Mouse (Mus musculus): ENCODE measurements around the gene Pde9a.

Gene Pde9a

DNA sequence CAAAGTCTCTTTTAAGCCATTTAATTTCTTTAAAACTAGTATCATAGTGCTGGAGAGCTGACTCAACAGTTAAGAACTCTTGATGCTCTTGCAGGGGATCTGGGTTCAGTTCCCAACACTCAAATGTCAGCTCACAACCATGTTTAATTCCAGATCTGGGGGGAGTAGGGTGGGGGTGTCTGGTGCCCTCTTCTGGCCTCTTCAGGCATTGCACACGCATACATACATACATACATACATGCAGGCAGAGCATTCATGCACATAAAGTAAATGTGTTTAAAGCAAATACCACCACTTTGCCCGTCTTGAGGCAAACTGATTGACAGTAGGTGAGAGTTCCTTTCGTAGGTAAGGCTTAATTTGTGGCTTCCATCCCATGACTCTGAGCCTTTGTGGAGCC is 80.8 kb downstream of the Pde9a start:
- peak; percentile 10 for DNase-seq (ENCODE audit: low read depth, low spot score)

DNA sequence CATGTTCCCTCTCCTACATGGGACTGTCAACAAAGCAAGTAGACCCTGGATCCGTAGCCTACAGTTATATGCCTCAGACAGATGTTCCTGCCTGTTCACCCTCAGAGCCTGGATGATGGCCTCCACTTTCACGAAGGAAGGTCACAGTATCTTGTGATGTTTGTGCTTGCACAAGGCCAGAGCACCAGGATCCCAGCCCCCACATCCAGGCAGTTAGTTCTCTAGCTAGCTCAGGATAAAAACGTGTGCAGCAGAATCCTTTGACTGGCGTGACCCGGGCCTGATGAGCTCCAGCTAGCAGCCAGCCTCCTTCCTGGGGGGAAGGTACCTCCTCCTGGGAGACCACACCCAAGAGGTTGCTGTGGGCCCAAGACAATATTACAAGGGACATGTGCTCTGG is 82.5 kb downstream of the Pde9a start:
- DNase-seq (ENCODE audit: low read depth, low spot score), result no peak

DNA sequence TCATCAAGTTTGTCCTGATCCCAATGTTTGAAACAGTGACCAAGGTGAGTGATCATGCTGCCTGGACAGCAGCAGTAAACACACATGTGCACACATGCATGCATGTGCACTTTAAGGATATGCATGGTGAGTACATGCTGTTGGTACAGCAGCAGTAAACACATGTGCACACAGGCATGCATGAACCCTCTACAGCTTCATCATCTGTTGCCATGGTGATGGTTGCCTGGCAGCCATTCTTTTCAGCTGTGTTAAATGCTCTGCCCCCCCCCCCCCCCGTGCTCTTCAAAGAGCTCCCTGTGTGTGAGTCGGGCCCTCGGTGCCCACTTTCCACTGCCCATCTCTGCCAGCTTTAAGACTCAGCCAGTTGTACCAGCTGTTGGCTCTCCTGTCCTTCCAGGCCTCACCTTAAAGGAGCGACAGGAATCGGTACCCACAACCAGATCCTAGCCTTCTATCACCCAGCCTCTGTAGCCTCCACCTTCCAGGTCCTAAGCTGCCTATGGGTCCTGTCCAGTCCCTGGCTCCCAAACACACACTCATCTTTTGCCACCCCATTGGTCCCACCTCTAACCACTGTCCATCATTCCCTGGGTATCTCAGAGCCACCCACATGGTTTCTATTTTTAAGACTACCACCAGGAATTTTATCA is 84.9 kb downstream of the Pde9a start:
- no peak for DNase-seq (ENCODE audit: low read depth, low spot score)

- DNase-seq (ENCODE audit: low read depth, low spot score), result no peak
These were observed 88.4 kb downstream of the Pde9a start for GRCm38 (mm10) chr17:31474388-31474787.

- no peak for DNase-seq (ENCODE audit: low read depth, low spot score)
These were observed 92.6 kb downstream of the Pde9a start for GRCm38 (mm10) chr17:31478606-31479005.

DNA sequence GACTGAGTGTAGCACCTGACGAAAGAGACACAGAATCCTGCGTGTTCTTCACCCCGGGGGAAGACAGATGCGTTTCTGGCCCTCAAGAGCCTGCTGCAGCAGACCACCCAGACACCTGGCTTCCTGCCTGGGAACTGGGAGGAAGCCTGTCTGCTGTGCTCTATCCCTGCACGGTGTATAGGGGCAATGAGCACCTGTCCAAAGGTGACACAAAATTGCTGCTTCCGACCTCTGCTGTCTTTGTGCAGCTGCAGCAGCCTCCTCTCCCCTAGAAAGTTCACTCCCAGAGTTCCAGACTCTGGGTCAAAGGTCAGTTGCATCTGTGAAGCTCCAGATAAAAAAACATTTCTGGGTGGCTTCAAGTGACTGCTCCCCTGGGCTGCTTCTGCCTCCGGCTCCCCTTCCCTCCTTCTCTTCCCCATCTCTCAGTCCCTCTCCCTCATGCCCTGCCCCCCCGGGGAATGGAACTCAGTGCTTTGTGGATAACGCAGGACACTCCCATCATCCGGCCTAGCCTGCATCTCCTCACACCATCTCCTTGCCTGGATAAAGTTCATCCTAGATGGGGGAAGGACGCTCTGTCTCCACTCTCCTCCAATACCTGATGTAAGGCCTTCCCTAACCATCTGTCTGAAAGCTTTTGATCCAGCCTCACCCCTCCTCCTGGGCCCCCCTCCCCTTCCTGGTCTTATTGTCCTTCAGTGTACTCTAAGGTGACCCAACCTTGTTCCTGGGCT is 93.3 kb downstream of the Pde9a start:
- no peak for DNase-seq (ENCODE audit: low read depth, low spot score)

DNA sequence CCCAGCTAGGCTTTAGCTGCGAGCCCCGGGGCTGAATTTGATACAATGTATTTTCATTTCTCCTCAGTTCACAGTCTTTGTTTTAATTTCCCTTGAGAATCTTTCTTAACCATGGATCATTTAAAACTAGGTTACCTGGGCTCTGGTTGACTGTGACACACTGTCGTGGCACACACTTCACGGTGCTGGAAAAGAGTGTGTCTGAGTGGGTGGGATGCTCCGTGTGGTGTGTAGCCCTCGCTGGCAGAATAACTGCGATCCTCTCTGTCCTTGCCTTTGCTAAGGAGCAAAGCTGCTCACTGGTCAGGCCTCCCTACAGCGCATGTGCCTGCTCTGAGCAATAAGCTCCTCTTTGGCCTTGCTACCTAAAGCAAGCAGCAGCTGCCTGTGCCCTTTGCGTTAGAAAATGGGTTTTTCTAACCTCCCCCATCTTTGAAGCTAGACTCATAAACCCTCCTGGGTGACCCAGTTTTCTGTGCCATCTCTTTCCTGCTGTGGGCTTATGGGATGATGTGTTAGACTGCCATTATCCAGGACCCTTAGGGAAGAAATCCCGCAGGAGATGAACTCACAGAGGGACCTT is 100.7 kb downstream of the Pde9a start:
- no peak for DNase-seq (ENCODE audit: low read depth, low spot score)

DNA sequence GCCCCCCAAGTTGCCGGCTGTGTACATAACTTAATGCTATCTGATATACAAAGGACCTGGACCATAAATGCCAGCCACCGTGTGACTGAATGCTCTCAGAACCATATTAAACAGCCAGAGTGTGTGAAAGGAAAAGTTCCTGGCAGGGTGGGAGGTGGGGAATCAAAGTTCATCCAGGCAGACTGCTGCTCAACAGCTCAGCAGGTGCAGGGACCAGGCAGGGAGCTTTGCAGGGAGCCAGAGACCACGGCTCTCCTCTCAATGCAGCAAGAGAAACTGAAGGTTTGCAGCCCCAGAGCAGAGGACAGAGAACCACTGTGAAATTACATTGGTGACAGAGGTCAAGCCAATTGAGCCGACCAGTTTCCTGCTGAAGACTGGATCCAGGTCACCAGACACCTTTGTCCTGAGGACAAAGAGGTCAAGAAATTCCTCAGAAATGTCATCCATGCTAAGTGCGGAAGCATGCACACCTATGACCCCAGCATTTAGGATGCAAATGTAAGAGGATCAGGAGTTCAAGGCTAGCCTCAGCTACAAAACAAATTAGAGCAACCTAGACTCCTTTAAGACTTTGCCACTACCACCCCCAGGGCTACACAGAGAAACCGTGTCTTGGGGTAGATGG is 101.5 kb downstream of the Pde9a start:
- DNase-seq (ENCODE audit: low read depth, low spot score), result no peak

- no peak for DNase-seq (ENCODE audit: low read depth, low spot score)
These were observed 105.3 kb downstream of the Pde9a start for GRCm38 (mm10) chr17:31491355-31491754.

- DNase-seq (ENCODE audit: low read depth, low spot score), result peak; percentile 68
These were observed 106.4 kb downstream of the Pde9a start for GRCm38 (mm10) chr17:31492416-31492815.

GRCm38 (mm10) chr17:31494989-31495388 is 109.0 kb downstream of the Pde9a start:
- DNase-seq (ENCODE audit: low read depth, low spot score), result no peak

DNA sequence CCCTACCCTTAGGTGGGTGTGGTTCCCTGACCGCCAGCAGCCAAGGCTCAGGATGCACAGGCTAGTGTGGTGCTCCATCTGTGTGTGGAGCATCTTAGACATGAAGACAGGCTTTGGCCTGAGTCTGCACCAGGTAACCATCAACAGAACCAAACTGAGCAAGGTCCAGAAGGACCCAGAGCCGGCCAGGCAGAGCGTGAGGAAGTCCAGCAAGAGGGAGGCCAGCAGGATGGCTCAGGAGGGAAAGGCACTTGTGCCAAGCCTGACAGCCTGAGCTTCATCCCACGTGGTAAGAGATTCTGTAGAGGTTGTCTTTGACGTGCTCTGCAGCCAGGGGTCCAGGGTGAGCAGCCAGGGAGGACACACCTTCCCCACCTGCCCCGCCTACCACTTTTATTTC is 111.7 kb downstream of the Pde9a start:
- DNase-seq (ENCODE audit: low read depth, low spot score), result no peak

DNA sequence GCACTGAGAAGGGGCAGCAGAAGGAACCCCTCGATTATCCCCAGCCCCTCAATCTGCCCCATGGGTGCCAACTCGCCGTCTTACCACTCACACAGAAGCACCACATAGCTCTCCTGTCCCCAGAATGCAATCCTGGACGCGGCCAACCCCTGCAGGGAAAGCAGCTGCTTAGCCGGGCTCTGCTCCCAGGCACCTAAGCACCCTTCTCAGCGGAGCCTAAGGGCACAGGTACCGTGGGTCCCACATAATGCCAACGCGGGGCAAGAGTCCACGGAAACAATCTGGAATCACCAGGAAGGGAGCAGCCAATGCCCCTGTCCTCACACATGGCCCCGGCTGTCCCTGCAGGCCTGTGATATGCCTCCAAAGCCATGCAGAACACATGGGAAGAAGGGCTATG is 113.7 kb downstream of the Pde9a start:
- DNase-seq (ENCODE audit: low read depth, low spot score), result no peak

DNA sequence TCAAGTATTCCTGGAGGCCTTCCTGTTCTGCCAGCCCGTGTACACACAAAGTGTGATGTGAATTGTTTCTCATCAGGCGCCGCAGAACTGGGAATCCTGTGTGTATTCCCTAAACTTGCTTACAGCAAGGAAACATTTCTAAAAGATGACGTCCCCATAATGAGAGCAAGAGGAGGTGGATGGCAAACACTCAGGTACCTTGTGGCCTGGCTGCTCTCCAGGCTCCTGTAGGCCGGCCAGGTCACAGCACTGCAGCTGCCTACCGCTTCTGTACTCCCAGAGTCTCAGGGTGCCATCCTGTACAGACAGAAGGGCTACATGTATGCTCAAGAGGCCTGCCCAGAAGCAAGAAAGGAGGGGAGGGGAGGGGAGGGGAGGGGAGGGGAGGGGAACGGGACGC is 114.4 kb downstream of the Pde9a start:
- no peak for DNase-seq (ENCODE audit: low read depth, low spot score)

DNA sequence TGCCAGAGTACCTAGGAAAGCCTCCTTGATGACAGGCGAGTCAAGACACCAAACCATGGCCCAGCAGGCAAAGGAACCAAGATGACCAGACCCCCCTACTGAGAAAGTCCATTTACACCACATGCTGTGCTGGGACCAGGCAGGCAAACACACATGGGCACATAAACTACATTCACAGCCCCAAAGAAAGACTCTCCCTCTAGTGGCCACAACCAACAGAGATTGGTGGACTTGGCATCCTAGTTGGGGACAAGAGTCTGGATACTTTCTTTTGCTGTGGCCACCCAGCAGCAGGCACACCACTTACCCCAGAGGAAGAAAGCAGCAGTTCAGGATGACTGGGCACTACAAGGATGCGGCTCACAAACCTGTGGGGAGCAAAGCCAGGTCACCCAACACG is 114.9 kb downstream of the Pde9a start:
- DNase-seq (ENCODE audit: low read depth, low spot score), result no peak

DNA sequence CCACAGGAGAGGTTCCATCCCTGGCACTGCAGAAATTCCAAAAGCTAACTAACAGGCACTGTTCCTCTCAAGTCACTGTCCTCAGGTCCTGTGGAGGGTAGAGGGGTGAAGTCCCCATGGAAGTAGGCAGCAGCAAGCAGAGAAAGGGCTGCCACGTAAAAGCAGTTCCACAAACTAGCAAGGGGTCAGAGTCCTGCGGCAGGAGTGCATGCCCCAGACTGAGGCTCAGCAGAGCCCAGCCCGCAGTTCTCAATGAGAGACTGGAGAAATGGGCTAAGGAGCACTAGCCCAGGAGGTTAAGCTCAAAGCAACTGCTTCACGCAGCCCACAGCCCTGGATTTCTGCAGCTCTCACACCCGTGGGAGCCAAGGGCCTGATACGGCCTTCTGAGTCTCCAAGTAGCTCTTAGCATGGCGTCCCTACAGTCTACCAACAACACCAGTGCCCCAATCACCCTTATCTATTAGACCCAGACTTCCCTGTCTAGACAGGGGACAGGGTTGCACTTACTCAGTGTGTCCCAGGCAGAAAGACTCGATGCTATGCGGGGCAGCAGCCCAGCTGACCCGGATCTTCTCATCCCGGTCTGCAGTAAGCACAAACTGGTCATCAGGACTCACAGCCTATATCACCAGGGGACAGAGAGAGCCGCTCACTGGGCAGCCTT is 116.4 kb downstream of the Pde9a start:
- no peak for DNase-seq (ENCODE audit: low read depth, low spot score)

DNA sequence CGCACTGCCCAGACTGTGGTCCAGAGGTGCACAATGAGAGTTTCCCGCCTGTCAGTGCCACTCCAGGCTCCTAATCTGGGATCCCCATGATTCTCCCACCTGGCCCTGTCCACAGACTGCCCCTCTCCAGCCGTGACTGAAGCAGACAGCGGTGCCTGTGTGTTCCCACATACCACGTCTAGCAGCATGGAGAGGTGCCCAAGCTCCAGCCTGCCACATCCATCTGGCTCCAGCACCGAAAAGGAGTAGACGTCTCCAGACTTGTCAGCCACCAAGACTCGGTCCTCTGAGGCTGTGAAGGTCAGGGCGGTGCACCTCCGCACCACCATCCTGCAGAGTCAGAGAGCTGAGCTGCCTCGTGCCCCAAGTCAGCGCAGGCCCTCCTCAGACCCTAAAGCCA is 117.3 kb downstream of the Pde9a start:
- no peak for DNase-seq (ENCODE audit: low read depth, low spot score)

GRCm38 (mm10) chr17:31503936-31504335 is 117.9 kb downstream of the Pde9a start:
- DNase-seq (ENCODE audit: low read depth, low spot score), result no peak

DNA sequence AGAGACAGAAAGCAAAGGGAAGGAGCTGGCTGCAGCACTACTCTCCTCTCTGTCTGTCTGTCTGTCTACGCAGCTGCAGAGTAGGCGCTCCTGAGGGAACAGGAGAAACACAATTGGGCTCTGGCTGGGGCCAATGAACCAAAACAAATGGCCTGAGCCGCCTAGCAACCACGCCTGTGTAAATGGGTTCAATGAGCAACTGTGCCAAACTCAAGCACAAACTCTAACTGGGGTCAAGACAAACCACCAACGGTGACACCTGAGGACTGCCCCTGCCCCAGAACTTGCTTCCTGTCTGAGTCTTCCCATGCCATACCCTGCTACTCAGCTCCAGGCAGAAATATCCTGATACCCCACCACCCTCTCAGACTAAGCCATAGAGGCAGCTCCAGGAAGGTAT is 119.0 kb downstream of the Pde9a start:
- DNase-seq (ENCODE audit: low read depth, low spot score), result no peak

DNA sequence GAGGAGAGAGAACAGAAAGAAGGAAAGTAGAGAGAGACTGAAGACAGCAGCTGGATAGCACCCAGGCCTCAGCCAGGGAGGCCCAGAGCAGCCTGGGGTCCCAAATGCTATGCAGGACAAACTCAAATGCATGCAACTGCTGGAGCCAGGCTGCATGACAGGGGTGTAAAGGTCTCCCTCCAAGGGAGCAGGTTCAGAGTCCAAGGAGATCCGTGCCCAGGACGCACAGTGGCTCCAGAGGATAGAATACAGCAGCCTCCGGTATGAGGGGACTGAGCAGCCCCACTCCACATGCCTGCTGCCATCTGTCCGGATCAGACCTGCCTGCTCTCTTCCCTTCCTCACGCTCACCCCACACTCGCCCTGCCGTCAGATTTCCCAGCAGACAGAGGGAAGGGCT is 120.3 kb downstream of the Pde9a start:
- no peak for DNase-seq (ENCODE audit: low read depth, low spot score)

GRCm38 (mm10) chr17:31510944-31511343 is 124.9 kb downstream of the Pde9a start:
- DNase-seq (ENCODE audit: low read depth, low spot score), result no peak

All from CD4-positive helper T cell, adult 2 months (primary cell).